Mouse (Mus musculus) inflammation-experienced regulatory T-cells, adult 6 months (primary cell): ENCODE results near the gene Gm47955. TPM values are rescaled to one million over a fixed set of nuclear protein-coding genes. Genes with fewer than 3 reads are reported as not detected.
"Not testable (repeated sequence)": the region's sequence is repeated elsewhere in the genome, so short reads cannot be mapped to it uniquely, and the experiment has no call there.

ENCODE experiments used
- ATAC-seq: one replicate; pipeline ENCODE4 v1.8.0; 2017
- polyA plus RNA-seq, 3 experiments: library from polyadenylated mRNA; unstranded; fragments of 100-300 nt; shearing (Covaris generic); gene quantifications; one replicate each; pipeline ENCODE4 v1.2.1; 2017

The Gm47955 gene
- polyA plus RNA-seq = not detected

GRCm38 (mm10) chr1:82959870-82960385, at the start of gene Gm47955:
Gene Gm47955 (plus strand): TSS chr1:82960286.
- ATAC-seq = no peak

- ATAC-seq = no peak
Observed at GRCm38 (mm10) chr1:82913025-82913424, 47.1 kb upstream of the Gm47955 start, which contains the start of gene A030005L19Rik. Gene A030005L19Rik (plus strand): TSS chr1:82913325.

- not testable (repeated sequence) for ATAC-seq
Observed at GRCm38 (mm10) chr1:82913434-82913833, 46.7 kb upstream of the Gm47955 start.

- ATAC-seq = no peak
Observed at GRCm38 (mm10) chr1:82924650-82925049, 35.4 kb upstream of the Gm47955 start, which contains the start of gene A030014E15Rik. Gene A030014E15Rik (plus strand): TSS chr1:82924917.

GRCm38 (mm10) chr1:82930558-82930957, 29.5 kb upstream of the Gm47955 start:
- ATAC-seq = not testable (repeated sequence)

- not testable (repeated sequence) for ATAC-seq
Observed at GRCm38 (mm10) chr1:82931326-82931725, 28.8 kb upstream of the Gm47955 start, which contains the start of gene Gm6217. Gene Gm6217 (minus strand): TSS chr1:82931399.

GRCm38 (mm10) chr1:82938666-82939065, 21.4 kb upstream of the Gm47955 start:
- ATAC-seq = no peak

GRCm38 (mm10) chr1:82942505-82942904, 17.6 kb upstream of the Gm47955 start:
- not testable (repeated sequence) for ATAC-seq

GRCm38 (mm10) chr1:82943295-82943694, 16.8 kb upstream of the Gm47955 start, which contains the start of gene A030003K21Rik:
Gene A030003K21Rik (minus strand): TSS chr1:82943388.
- not testable (repeated sequence) for ATAC-seq

GRCm38 (mm10) chr1:82946029-82946428, 14.1 kb upstream of the Gm47955 start:
- ATAC-seq = peak; percentile 50

- ATAC-seq = no peak
Observed at GRCm38 (mm10) chr1:82948601-82949000, 11.5 kb upstream of the Gm47955 start.

GRCm38 (mm10) chr1:82955913-82956312, 4.2 kb upstream of the Gm47955 start, which contains the start of gene Gm7544:
Gene Gm7544 (minus strand): TSS chr1:82956013.
- not testable (repeated sequence) for ATAC-seq

GRCm38 (mm10) chr1:82966413-82966812, 6.3 kb downstream of the Gm47955 start:
- ATAC-seq = no peak

GRCm38 (mm10) chr1:82972046-82972445, 12.0 kb downstream of the Gm47955 start:
- no peak for ATAC-seq

- no peak for ATAC-seq
Observed at GRCm38 (mm10) chr1:82973244-82973643, 13.2 kb downstream of the Gm47955 start.

- peak; percentile 90 for ATAC-seq
Observed at GRCm38 (mm10) chr1:82973901-82974300, 13.8 kb downstream of the Gm47955 start.

GRCm38 (mm10) chr1:82974342-82974741, 14.3 kb downstream of the Gm47955 start:
- ATAC-seq = no peak

GRCm38 (mm10) chr1:82975750-82976149, 15.7 kb downstream of the Gm47955 start:
- peak; percentile 63 for ATAC-seq

- no peak for ATAC-seq
Observed at GRCm38 (mm10) chr1:82977840-82978239, 17.8 kb downstream of the Gm47955 start.

GRCm38 (mm10) chr1:82986738-82987137, 26.7 kb downstream of the Gm47955 start:
- ATAC-seq = no peak

GRCm38 (mm10) chr1:82987530-82988198, 27.6 kb downstream of the Gm47955 start:
- ATAC-seq = peak; percentile 85

GRCm38 (mm10) chr1:82991062-82991461, 31.0 kb downstream of the Gm47955 start:
- no peak for ATAC-seq

GRCm38 (mm10) chr1:82991596-82991995, 31.5 kb downstream of the Gm47955 start:
- no peak for ATAC-seq

- no peak for ATAC-seq
Observed at GRCm38 (mm10) chr1:82992093-82992492, 32.0 kb downstream of the Gm47955 start.
